Mouse (Mus musculus): ENCODE results near the gene Myo1e. TPM values are rescaled to one million over a fixed set of nuclear protein-coding genes. Genes with fewer than 3 reads are reported as not detected.

Myo1e gene
- total RNA-seq, 1 experiment, result 21.3 TPM

- no peaks in the 10 kb centered on the region for H3K9me3 ChIP-seq (ENCODE audit: control insufficient read depth, insufficient read depth, low read depth, low read length)
- DNase-seq (ENCODE audit: low read depth, low spot score), result no peak
- in situ Hi-C loops (cut with MboI; ENCODE audit: low sequenced_read_pairs in 2 of 2, unreplicated experiment in 2 of 2), result no loop called here
- no peak overlapping the region for H3K4me3 ChIP-seq (ENCODE audit: insufficient read depth in 1 of 2, low read depth in 1 of 2, low read length in 2 of 2, poor library complexity in 1 of 2, severe bottlenecking in 1 of 2)
- TF ChIP-seq ZC3H11A (IDR thresholded peaks at IDR 0.05; ENCODE audit: borderline replicate concordance, low read depth, low read length) (no peak), ZNF384 (IDR thresholded peaks at IDR 0.05; ENCODE audit: low read depth, low read length) (no peak), MAFK (IDR thresholded peaks at IDR 0.05; ENCODE audit: insufficient read depth, low read depth, low read length) (no peak), HCFC1 (IDR thresholded peaks at IDR 0.05; ENCODE audit: borderline replicate concordance, insufficient read depth, low read length) (no peak), CHD2 (IDR thresholded peaks at IDR 0.05; ENCODE audit: low read depth, low read length) (no peak)
- H3K36me3 ChIP-seq (ENCODE audit: control insufficient read depth, insufficient read depth, low read length, poor library complexity, severe bottlenecking), result no peaks in the 10 kb centered on the region
- H3K27ac ChIP-seq (ENCODE audit: insufficient read depth, low read depth, low read length, poor library complexity, severe bottlenecking), result no peak overlapping the region; the same call in 1 of the 2 replicates
- peaks cover 6 to 23% of the 10 kb centered on the region in 2 experiments for H3K4me1 ChIP-seq (ENCODE audit: control insufficient read depth in 2 of 2, insufficient read depth in 2 of 2, low read length in 2 of 2, poor library complexity in 1 of 2)
- H3K9ac ChIP-seq (ENCODE audit: insufficient read depth, low read depth, low read length, poor library complexity, severe bottlenecking), result no peak overlapping the region
Measured at GRCm38 (mm10) chr9:70274887-70275555, 67.9 kb downstream of the Myo1e start.

DNA sequence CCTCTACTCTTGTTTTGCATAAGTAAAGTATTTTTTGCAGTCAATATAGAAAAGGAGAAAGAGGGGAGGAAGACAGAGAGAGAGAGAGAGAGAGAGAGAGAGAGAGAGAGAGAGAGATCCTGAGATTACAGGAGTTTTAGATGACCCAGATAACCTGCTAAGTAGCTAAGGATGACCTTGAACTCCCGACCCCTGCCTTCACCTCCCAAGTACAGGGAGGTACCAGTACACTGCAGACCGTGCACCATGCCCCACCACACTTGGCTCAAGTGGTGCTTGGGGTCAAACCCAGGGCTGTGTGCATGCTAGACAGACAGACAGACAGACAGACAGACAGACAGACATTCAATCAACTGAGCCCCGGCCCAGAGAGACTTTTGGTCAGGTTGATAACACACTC is 69.9 kb downstream of the Myo1e start:
- no peak for DNase-seq (ENCODE audit: low read depth, low spot score)
- Histone ChIP-seq H3K27ac (ENCODE audit: insufficient read depth, low read depth, low read length, poor library complexity, severe bottlenecking) (peak overlapping the region; percentile 44), H3K4me3 (ENCODE audit: insufficient read depth in 1 of 2, low read depth in 1 of 2, low read length in 2 of 2, poor library complexity in 1 of 2, severe bottlenecking in 1 of 2) (no peak overlapping the region), H3K9ac (ENCODE audit: insufficient read depth, low read depth, low read length, poor library complexity, severe bottlenecking) (no peak overlapping the region), H3K9me3 (ENCODE audit: control insufficient read depth, insufficient read depth, low read depth, low read length) (no peaks in the 10 kb centered on the region), H3K36me3 (ENCODE audit: control insufficient read depth, insufficient read depth, low read length, poor library complexity, severe bottlenecking) (no peaks in the 10 kb centered on the region), H3K4me1 (ENCODE audit: control insufficient read depth in 2 of 2, insufficient read depth in 2 of 2, low read length in 2 of 2, poor library complexity in 1 of 2) (peaks cover 4 to 18% of the 10 kb centered on the region in 2 experiments)
- TF ChIP-seq HCFC1 (IDR thresholded peaks at IDR 0.05; ENCODE audit: borderline replicate concordance, insufficient read depth, low read length) (no peak), ZC3H11A (IDR thresholded peaks at IDR 0.05; ENCODE audit: borderline replicate concordance, low read depth, low read length) (no peak), MAFK (IDR thresholded peaks at IDR 0.05; ENCODE audit: insufficient read depth, low read depth, low read length) (no peak), CHD2 (IDR thresholded peaks at IDR 0.05; ENCODE audit: low read depth, low read length) (no peak), ZNF384 (IDR thresholded peaks at IDR 0.05; ENCODE audit: low read depth, low read length) (no peak)
- in situ Hi-C loops (cut with MboI; ENCODE audit: low sequenced_read_pairs in 2 of 2, unreplicated experiment in 2 of 2), result no loop called here

DNA sequence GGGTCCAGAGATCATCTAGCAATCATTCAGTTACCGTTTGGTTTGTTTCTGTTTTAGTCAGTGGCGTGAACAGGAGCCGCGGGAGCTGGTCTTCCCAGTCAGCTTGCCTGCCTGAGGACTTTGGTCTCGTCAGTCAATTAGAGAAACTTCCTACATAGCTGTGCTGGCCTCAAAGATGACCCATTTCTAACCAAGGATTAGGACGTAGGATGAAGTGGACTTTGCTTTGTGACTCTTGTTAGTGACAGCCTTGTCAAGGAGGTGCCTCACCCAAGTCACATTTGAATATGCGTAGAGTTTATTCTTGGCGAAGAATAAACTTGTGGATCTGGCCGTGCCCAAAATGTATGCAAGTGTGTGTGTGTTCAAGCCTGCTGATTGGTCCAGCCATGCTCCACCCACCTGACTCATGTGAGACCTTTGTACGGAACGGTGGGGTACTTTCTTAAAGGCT is 70.4 kb downstream of the Myo1e start:
- in situ Hi-C loops (cut with MboI; ENCODE audit: low sequenced_read_pairs in 2 of 2, unreplicated experiment in 2 of 2), result no loop called here
- peaks cover 4 to 18% of the 10 kb centered on the region in 2 experiments for H3K4me1 ChIP-seq (ENCODE audit: control insufficient read depth in 2 of 2, insufficient read depth in 2 of 2, low read length in 2 of 2, poor library complexity in 1 of 2)

DNA sequence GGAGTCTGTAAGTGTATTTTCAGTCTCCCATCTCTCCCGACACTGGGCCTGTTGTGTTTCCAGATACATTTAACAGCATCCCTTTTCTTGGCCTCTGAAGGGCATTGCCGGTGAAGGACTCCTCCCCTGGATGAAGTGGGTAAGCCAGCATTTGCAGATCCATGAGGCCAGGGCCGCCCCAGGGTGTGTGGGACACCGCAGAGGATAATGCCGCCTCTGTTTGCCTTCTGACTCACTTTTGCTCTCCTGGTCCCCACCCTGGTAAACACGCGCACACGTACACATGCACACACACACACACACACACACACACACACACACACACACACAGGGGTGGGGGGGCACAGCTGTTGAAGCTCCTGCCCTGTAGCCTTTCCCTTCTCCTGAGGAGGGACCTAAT is 74.3 kb downstream of the Myo1e start:
- no peak overlapping the region for H3K27ac ChIP-seq (ENCODE audit: insufficient read depth, low read depth, low read length, poor library complexity, severe bottlenecking)
- no peak overlapping the region for H3K4me3 ChIP-seq (ENCODE audit: insufficient read depth in 1 of 2, low read depth in 1 of 2, low read length in 2 of 2, poor library complexity in 1 of 2, severe bottlenecking in 1 of 2)
- in situ Hi-C loops (cut with MboI; ENCODE audit: low sequenced_read_pairs in 2 of 2, unreplicated experiment in 2 of 2), result no loop called here
- no peaks in the 10 kb centered on the region for H3K9me3 ChIP-seq (ENCODE audit: control insufficient read depth, insufficient read depth, low read depth, low read length)
- H3K36me3 ChIP-seq (ENCODE audit: control insufficient read depth, insufficient read depth, low read length, poor library complexity, severe bottlenecking), result no peaks in the 10 kb centered on the region
- TF ChIP-seq HCFC1 (IDR thresholded peaks at IDR 0.05; ENCODE audit: borderline replicate concordance, insufficient read depth, low read length) (no peak), ZNF384 (IDR thresholded peaks at IDR 0.05; ENCODE audit: low read depth, low read length) (no peak), ZC3H11A (IDR thresholded peaks at IDR 0.05; ENCODE audit: borderline replicate concordance, low read depth, low read length) (no peak), MAFK (IDR thresholded peaks at IDR 0.05; ENCODE audit: insufficient read depth, low read depth, low read length) (no peak), CHD2 (IDR thresholded peaks at IDR 0.05; ENCODE audit: low read depth, low read length) (no peak)
- DNase-seq (ENCODE audit: low read depth, low spot score), result no peak
- peaks cover 5 to 8% of the 10 kb centered on the region in 2 experiments; a peak in 2 of 4 replicates for H3K4me1 ChIP-seq (ENCODE audit: control insufficient read depth in 2 of 2, insufficient read depth in 2 of 2, low read length in 2 of 2, poor library complexity in 1 of 2)
- H3K9ac ChIP-seq (ENCODE audit: insufficient read depth, low read depth, low read length, poor library complexity, severe bottlenecking), result no peak overlapping the region

More for the DNA sequence above, 70.4 kb downstream of the Myo1e start:
- H3K9me3 ChIP-seq (ENCODE audit: control insufficient read depth, insufficient read depth, low read depth, low read length), result no peaks in the 10 kb centered on the region
- peak overlapping the region; percentile 44; the same call in 1 of the 2 replicates for H3K27ac ChIP-seq (ENCODE audit: insufficient read depth, low read depth, low read length, poor library complexity, severe bottlenecking)
- no peak overlapping the region for H3K9ac ChIP-seq (ENCODE audit: insufficient read depth, low read depth, low read length, poor library complexity, severe bottlenecking)
- no peak for TF ChIP-seq HCFC1 (IDR thresholded peaks at IDR 0.05; ENCODE audit: borderline replicate concordance, insufficient read depth, low read length)
- no peak for TF ChIP-seq MAFK (IDR thresholded peaks at IDR 0.05; ENCODE audit: insufficient read depth, low read depth, low read length)
- no peak for TF ChIP-seq ZNF384 (IDR thresholded peaks at IDR 0.05; ENCODE audit: low read depth, low read length)
- no peak for TF ChIP-seq ZC3H11A (IDR thresholded peaks at IDR 0.05; ENCODE audit: borderline replicate concordance, low read depth, low read length)
- TF ChIP-seq CHD2 (IDR thresholded peaks at IDR 0.05; ENCODE audit: low read depth, low read length), result no peak
- no peaks in the 10 kb centered on the region for H3K36me3 ChIP-seq (ENCODE audit: control insufficient read depth, insufficient read depth, low read length, poor library complexity, severe bottlenecking)
- no peak overlapping the region for H3K4me3 ChIP-seq (ENCODE audit: insufficient read depth in 1 of 2, low read depth in 1 of 2, low read length in 2 of 2, poor library complexity in 1 of 2, severe bottlenecking in 1 of 2)
- DNase-seq (ENCODE audit: low read depth, low spot score), result no peak

Data from ES-E14 (cell line).